17 mouse cellular contexts compared by ENCODE assay signal in the genomic region with DNA sequence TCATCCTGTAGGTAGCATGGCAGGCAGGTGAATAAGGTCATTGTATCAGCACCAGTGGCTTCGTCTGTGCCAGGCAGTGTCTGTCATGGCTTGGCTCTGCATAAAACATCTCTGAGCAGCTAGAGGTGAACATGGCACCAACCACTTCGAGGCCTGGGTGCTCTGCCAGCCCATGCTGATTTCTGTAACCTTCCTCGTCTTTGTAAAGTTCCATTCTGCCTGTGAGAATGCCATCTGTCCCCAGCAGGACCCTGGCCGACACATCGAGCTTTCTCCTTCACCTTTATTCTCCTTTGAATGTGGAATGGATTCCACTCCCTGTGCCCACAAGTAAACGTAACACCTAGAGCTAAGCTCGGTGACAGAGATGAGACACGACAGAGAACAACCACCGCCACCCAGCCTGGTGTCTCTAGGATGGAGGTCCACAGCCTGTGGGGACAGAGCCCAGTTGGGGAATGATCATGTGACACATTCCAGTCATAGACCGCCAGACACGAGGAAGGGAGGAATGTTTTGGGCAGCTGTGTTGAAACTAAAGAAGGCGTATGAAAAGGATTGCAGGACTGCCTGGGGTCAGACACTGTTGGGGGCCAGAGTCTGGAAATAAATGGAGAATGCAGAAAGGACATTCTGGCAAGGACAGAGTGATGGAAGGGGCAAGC. TPM values are rescaled to one million over a fixed set of nuclear protein-coding genes. Genes with fewer than 3 reads are reported as not detected.
DNase-seq lines count a peak whose midpoint lies in the region; ATAC-seq lines count a peak whose summit lies in the region.
"Had no signal": no experiment of that assay in that cellular context is flagged by ENCODE, and none has a peak within 500 bp of the region (broad histone marks: within the 10 kb centered on the region; RNA-seq: fewer than 3 reads in every experiment).

No protein-coding gene starts in this region.

- no peaks in the 10 kb centered on the region for H3K27me3 ChIP-seq in midbrain, embryonic 11.5 days (ENCODE audit: control insufficient read depth, insufficient read depth, low read length)
- H3K27me3 ChIP-seq in midbrain, embryonic 14.5 days (ENCODE audit: control insufficient read depth, insufficient read depth, low read length), result no peaks in the 10 kb centered on the region
- peaks cover 17% of the 10 kb centered on the region; the same call in 1 of the 2 replicates for H3K27me3 ChIP-seq in neural tube, embryonic 15.5 days (replicated peaks)

- H3K9me3 ChIP-seq in midbrain, embryonic 11.5 days (ENCODE audit: control insufficient read depth, low read length), result no peaks in the 10 kb centered on the region
- H3K9me3 ChIP-seq in midbrain, embryonic 14.5 days (ENCODE audit: control insufficient read depth, low read length), result no peaks in the 10 kb centered on the region
- no peaks in the 10 kb centered on the region for H3K9me3 ChIP-seq in neural tube, embryonic 15.5 days (replicated peaks)

- DNase-seq in heart, adult 11 months, result peak; percentile 72
- DNase-seq in heart, postnatal 25 days (ENCODE audit: low spot score), result no peak
- peak; percentile 51 for DNase-seq in midbrain, embryonic 11.5 days (ENCODE audit: low spot score, missing footprints)
- DNase-seq in midbrain, embryonic 14.5 days, result no peak
- DNase-seq in kidney, postnatal 25 days, result peak; percentile 34 to 59
- DNase-seq in left cerebral cortex, postnatal 10 days (ENCODE audit: extremely low spot score in 1 of 2, low spot score in 2 of 2), result no peak
- no peak for DNase-seq in embryo, embryonic 10.5 days (ENCODE audit: low spot score)
- DNase-seq: cerebellum, adult 11-12 months; gastrocnemius, adult 2 months; heart, postnatal 14 days; left cerebral cortex, postnatal 4 days had no signal

- H3K27ac ChIP-seq in midbrain, embryonic 11.5 days (ENCODE audit: low read depth, low read length), result no peak overlapping the region
- H3K27ac ChIP-seq in midbrain, embryonic 14.5 days (replicated peaks; ENCODE audit: low read depth, low read length), result no peak overlapping the region
- H3K27ac ChIP-seq in neural tube, embryonic 15.5 days (replicated peaks), result no peak overlapping the region
- H3K27ac ChIP-seq: gastrocnemius, adult 2 months had no signal

- H3K4me1 ChIP-seq in midbrain, embryonic 11.5 days (ENCODE audit: control insufficient read depth, insufficient read depth, low read length), result no peaks in the 10 kb centered on the region
- no peaks in the 10 kb centered on the region for H3K4me1 ChIP-seq in midbrain, embryonic 14.5 days (ENCODE audit: control insufficient read depth, insufficient read depth, low read length)
- peaks cover 2% of the 10 kb centered on the region; the same call in 1 of the 2 replicates for H3K4me1 ChIP-seq in neural tube, embryonic 15.5 days

- H3K4me2 ChIP-seq in midbrain, embryonic 11.5 days, result no peak overlapping the region
- H3K4me2 ChIP-seq in midbrain, embryonic 14.5 days (ENCODE audit: low read length), result no peak overlapping the region
- no peak overlapping the region for H3K4me2 ChIP-seq in neural tube, embryonic 15.5 days

- no peak overlapping the region for H3K4me3 ChIP-seq in midbrain, embryonic 11.5 days (ENCODE audit: low read depth, low read length)
- H3K4me3 ChIP-seq in midbrain, embryonic 14.5 days (replicated peaks; ENCODE audit: low read depth, low read length), result no peak overlapping the region
- no peak overlapping the region for H3K4me3 ChIP-seq in neural tube, embryonic 15.5 days (replicated peaks)
- H3K4me3 ChIP-seq: gastrocnemius, adult 2 months had no signal

- intact Hi-C loops in heart, postnatal 25 days (cut with DNase I), result no loop called here
- intact Hi-C loops in left cerebral cortex, postnatal 10 days (cut with DNase I), result loop anchor here (2.0 to 5.0 kb wide), 2 partner anchors 44 to 95 kb away; no protein-coding TSS in a partner anchor

- ATAC-seq in midbrain, embryonic 11.5 days (ENCODE audit: low FRiP score), result no peak
- no peak for ATAC-seq in midbrain, embryonic 14.5 days (ENCODE audit: low FRiP score, low TSS enrichment)
- no peak for ATAC-seq in neural tube, embryonic 15.5 days (ENCODE audit: low FRiP score)

- no peaks in the 10 kb centered on the region for H3K36me3 ChIP-seq in midbrain, embryonic 11.5 days (ENCODE audit: control insufficient read depth, insufficient read depth, low read length)
- no peaks in the 10 kb centered on the region for H3K36me3 ChIP-seq in midbrain, embryonic 14.5 days (ENCODE audit: control insufficient read depth, insufficient read depth, low read length)
- H3K36me3 ChIP-seq in neural tube, embryonic 15.5 days, result no peaks in the 10 kb centered on the region

- WGBS in midbrain, embryonic 11.5 days, result 82% methylated on average over 12 of the region's 12 CpGs
- WGBS in midbrain, embryonic 14.5 days, result 76% methylated on average over 12 of the region's 12 CpGs
- WGBS in neural tube, embryonic 15.5 days, result 71% methylated on average over 12 of the region's 12 CpGs

- no peak overlapping the region for H3K9ac ChIP-seq in midbrain, embryonic 11.5 days (ENCODE audit: low read length)
- H3K9ac ChIP-seq in midbrain, embryonic 14.5 days (replicated peaks; ENCODE audit: low read length), result no peak overlapping the region
- no peak overlapping the region for H3K9ac ChIP-seq in neural tube, embryonic 15.5 days (replicated peaks)

RNA-seq across cellular contexts. Expression of a gene that starts 10.9 kb away (rescaled TPM):
- total RNA-seq in heart, postnatal 25 days (2021), result not detected
- 0.10 TPM in 1 of 2 replicates, not detected in the other for polyA plus RNA-seq in midbrain, embryonic 11.5 days (2014; fragmentation: Nextera tagmentation; extraction: Ambion mirVana)
- polyA plus RNA-seq in midbrain, embryonic 14.5 days (2014; fragmentation: Nextera tagmentation; extraction: Ambion mirVana), result not detected in 2 replicates
- not detected for total RNA-seq in left cerebral cortex, postnatal 10 days (2021)
- polyA plus RNA-seq in neural tube, embryonic 15.5 days (2015; fragmentation: Nextera tagmentation; extraction: Ambion mirVana), result 0.73 TPM in 1 of 2 replicates, not detected in the other
- total RNA-seq: gastrocnemius, adult 2 months; heart, postnatal 14 days; layer of hippocampus, postnatal 10 days; left cerebral cortex, postnatal 4 days; MEL had no signal
- polyA plus RNA-seq: C2C12; embryonic facial prominence, embryonic 11.5 days; forebrain, embryonic 11.5 days had no signal

RNA-seq across cellular contexts. Expression of a gene that starts 20.5 kb away (rescaled TPM):
- 10 to 100 TPM; 52.5 to 54.8 TPM for total RNA-seq in heart, postnatal 25 days (2021)
- 54.8 and 58.8 TPM in 2 replicates for polyA plus RNA-seq in midbrain, embryonic 11.5 days (2014; fragmentation: Nextera tagmentation; extraction: Ambion mirVana)
- 89.8 and 96.7 TPM in 2 replicates for polyA plus RNA-seq in midbrain, embryonic 14.5 days (2014; fragmentation: Nextera tagmentation; extraction: Ambion mirVana)
- 10 to 100 TPM; 38.2 to 42.5 TPM for total RNA-seq in left cerebral cortex, postnatal 10 days (2021)
- polyA plus RNA-seq in neural tube, embryonic 15.5 days (2015; fragmentation: Nextera tagmentation; extraction: Ambion mirVana), result 133 and 182 TPM in 2 replicates

RNA-seq across cellular contexts. Expression of a gene that starts 21.0 kb away (rescaled TPM):
- 10 to 100 TPM; 16.6 to 20.0 TPM for total RNA-seq in heart, postnatal 25 days (2021)
- polyA plus RNA-seq in midbrain, embryonic 11.5 days (2014; fragmentation: Nextera tagmentation; extraction: Ambion mirVana), result 18.9 and 19.6 TPM in 2 replicates
- polyA plus RNA-seq in midbrain, embryonic 14.5 days (2014; fragmentation: Nextera tagmentation; extraction: Ambion mirVana), result 11.1 and 17.2 TPM in 2 replicates
- 10 to 100 TPM; 15.6 to 18.6 TPM for total RNA-seq in left cerebral cortex, postnatal 10 days (2021)
- polyA plus RNA-seq in neural tube, embryonic 15.5 days (2015; fragmentation: Nextera tagmentation; extraction: Ambion mirVana), result 26.4 and 57.2 TPM in 2 replicates

Comparison
In these comparisons a context has a peak if more than half of its experiments do, and no peak if none do; other contexts are left out.
1. DNase-seq: peak in heart, adult 11 months (single experiment), midbrain, embryonic 11.5 days (single experiment) and kidney, postnatal 25 days (2 of 2); none in heart, postnatal 25 days (single experiment), midbrain, embryonic 14.5 days (single experiment), left cerebral cortex, postnatal 10 days (0 of 2) and embryo, embryonic 10.5 days (single experiment).